Mouse (Mus musculus): ENCODE measurements at regions not wholly inside any gene's neighbourhood (a gene's known extent, or its start where the extent isn't known, plus 50 kb on each side); places are given as distances from the start of the nearest gene placed in this dataset.
A peak's percentile ranks its signal among the peaks of the same experiment; 100 is the strongest.

- DNase-seq = peak; percentile 54 to 84
Measured at GRCm38 (mm10) chrX:152918212-152918611, 88.1 kb upstream of the Usp51 start.

- peak; percentile 2 to 23 for DNase-seq
Measured at GRCm38 (mm10) chrX:152926991-152927390, 79.3 kb upstream of the Usp51 start.

DNA sequence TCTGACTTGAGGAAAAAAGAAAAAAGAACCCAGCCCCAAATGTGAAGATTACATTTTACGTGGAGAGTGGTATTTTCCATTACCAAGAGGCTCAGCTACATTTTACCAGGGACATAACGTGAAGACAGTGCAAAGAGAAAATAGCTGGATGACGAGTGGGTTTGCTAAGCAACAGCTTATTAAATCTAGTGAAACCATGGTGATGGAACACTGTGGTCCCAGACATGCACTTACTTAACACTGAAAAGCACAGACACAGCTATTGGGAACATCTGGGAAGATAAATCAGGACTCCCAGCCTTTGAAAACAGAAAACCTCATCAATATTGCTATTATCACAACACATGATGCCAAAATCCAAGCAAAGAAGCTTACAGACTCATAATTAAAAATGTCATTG, 60.1 kb upstream of the Usp51 start:
- no peak for DNase-seq
